Mouse (Mus musculus) embryonic fibroblast, embryonic 13.5 days (primary cell): ENCODE measurements around the gene Zpbp. TPM values are rescaled to one million over a fixed set of nuclear protein-coding genes. Genes with fewer than 3 reads are reported as not detected.

ENCODE experiments used
- H3K27ac ChIP-seq: 2 replicates; pipeline ENCODE4 v1.5.1; 2012; ENCODE audit warnings: low read length, control low read depth, inconsistent platforms; ENCODE audit not compliant: insufficient read depth
- H3K4me1 ChIP-seq: 2 replicates; pipeline ENCODE4 v1.6.1; 2011; ENCODE audit warnings: low read length; ENCODE audit not compliant: control insufficient read depth, insufficient read depth
- H3K4me3 ChIP-seq: 2 replicates; pipeline ENCODE4 v1.5.1; 2011; ENCODE audit warnings: mild to moderate bottlenecking, control low read depth, low read length; ENCODE audit not compliant: insufficient read depth
- CTCF ChIP-seq: IDR thresholded peaks from 2 replicates; pipeline ENCODE4 v1.5.1; 2011; ENCODE audit warnings: mild to moderate bottlenecking, control low read depth, low read length, moderate library complexity, borderline replicate concordance; ENCODE audit not compliant: insufficient read depth
- POLR2A ChIP-seq: IDR thresholded peaks from 2 replicates; pipeline ENCODE4 v1.6.1; 2011; ENCODE audit warnings: low read depth, mild to moderate bottlenecking, control low read depth, low read length, moderate library complexity
- polyA plus RNA-seq: library from polyadenylated mRNA; stranded (reverse); fragments of >200 nt; gene quantifications from 2 replicates; pipeline ENCODE4 v1.2.4, GENCODE M21; 2011; ENCODE audit warnings: low read depth; ENCODE audit not compliant: missing spikeins, insufficient read length

Gene Zpbp
- polyA plus RNA-seq, 1 experiment = 0.28 TPM

DNA sequence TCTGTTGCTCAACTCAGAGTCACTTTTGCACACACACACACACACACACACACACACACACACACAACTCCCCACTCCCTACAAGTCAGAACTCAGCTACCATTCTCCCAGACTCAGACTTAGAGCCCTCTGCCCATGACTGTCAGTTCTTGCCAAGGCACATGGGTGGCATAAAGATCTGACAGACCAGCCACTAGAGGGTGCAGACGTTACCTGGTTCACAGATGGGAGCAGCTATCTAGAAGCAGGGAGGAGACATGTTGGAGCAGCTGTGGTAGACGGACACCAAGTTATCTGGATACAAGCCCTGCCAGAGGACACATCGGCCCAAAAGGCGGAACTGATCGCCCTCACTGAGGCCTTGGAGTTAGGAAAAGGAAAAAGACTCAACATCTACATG is 67.5 kb downstream of the Zpbp start:
- TF ChIP-seq POLR2A (no peak), CTCF (no peak)
- H3K4me3 ChIP-seq = no peak overlapping the region
- H3K4me1 ChIP-seq = no peaks in the 10 kb centered on the region
- no peak overlapping the region for H3K27ac ChIP-seq

DNA sequence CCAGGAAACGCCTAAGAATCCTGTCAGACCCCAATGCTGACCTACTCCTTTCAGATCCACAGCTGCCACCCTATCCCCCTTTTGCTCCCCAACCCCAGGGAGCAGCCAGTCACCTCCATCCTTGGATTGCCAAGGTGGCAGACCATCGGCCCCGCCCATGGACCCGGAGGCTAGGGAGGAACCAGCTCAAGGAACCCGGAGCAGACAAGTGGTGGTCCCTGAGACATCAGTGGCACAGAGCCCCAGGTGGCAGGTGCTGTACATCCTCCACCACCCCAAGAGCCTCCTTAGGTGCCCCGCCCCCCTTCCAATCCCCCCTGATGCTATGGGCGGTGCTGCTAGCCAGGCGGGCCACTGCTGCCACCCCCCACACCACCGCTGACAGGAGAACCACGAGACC is 69.0 kb downstream of the Zpbp start:
- no peak for TF ChIP-seq CTCF
- TF ChIP-seq POLR2A = no peak
- H3K4me3 ChIP-seq = no peak overlapping the region
- H3K4me1 ChIP-seq = no peaks in the 10 kb centered on the region
- H3K27ac ChIP-seq = no peak overlapping the region

DNA sequence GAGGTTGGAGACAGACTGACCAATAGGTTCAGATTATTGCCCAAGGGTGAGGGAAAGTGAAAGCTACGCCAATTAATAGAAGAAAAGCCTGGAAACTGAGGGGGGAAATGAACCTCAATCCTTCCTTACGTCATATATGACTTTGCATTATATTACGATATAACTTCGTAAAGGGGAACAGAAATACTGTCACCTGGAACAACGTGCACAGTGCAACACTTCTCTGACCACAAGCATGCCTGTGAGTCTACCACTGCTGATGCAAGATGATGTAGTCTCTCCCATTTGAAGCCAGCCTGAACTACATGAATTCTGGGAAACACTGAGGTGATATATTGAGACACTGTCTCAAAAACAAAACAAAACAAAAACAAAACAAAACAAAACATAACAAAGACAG is 90.9 kb downstream of the Zpbp start:
- no peak for TF ChIP-seq POLR2A
- TF ChIP-seq CTCF = no peak
- Histone ChIP-seq H3K27ac (no peak overlapping the region), H3K4me1 (no peaks in the 10 kb centered on the region), H3K4me3 (no peak overlapping the region)

DNA sequence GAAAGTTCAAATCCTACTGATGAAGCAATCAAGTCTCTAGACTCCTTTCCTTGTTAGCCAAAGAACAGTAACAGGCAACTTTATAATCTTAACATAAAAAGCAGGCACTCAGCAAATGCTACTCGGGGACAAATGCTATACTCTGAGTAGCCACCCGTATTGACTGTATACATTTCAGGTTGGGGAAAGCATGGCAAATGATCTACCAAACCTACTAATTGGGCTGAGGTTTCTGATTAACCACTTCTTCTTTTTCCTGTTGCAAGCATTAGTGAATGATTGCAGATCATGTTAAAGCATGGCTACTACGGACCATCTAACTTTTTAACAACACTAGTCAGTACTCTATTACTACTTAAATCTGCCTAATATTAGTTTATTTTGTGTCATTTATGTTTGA is 178.7 kb downstream of the Zpbp start:
- Histone ChIP-seq H3K4me1 (no peaks in the 10 kb centered on the region), H3K4me3 (no peak overlapping the region), H3K27ac (no peak overlapping the region)
- TF ChIP-seq POLR2A (no peak), CTCF (no peak)

DNA sequence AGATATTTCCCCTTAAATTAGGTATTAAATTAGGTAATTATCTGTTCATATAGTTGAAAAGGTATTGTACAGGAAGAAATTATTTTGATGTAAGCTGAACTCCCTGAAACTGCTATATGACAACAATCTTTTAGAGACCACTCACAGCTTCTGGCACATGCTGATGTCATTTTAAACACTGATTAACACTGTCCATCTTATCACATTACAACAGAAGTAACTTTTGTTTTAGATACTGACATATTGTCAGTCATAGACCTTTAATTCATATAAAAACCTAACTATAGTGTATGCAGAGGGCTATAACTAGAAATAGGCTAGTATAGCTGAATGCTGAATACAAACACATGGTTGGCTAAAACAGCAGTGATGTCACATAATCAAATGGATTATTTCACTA is 182.1 kb downstream of the Zpbp start:
- Histone ChIP-seq H3K27ac (no peak overlapping the region), H3K4me1 (no peaks in the 10 kb centered on the region), H3K4me3 (no peak overlapping the region)
- TF ChIP-seq POLR2A (no peak), CTCF (no peak)

DNA sequence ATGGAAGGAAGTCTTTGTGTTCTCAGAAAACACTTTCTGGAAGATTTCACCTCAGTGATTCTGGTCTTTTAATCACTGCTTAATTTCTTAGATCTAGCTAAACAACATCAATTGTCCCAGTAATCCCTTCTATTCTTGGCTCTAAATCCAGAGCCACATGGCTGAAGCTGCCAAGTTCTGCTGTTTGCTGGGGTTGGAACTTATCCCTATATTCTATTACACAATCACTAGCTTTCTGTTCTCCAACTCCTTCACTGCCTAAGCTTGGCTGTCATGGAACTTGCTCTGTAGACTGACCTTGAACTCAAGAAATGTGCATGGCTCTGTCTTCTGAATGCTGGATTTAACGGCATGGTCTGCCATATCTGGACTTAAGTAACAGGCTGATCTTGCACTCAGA is 204.9 kb downstream of the Zpbp start:
- no peaks in the 10 kb centered on the region for H3K4me1 ChIP-seq
- no peak overlapping the region for H3K27ac ChIP-seq
- no peak overlapping the region for H3K4me3 ChIP-seq
- no peak for TF ChIP-seq CTCF
- no peak for TF ChIP-seq POLR2A

DNA sequence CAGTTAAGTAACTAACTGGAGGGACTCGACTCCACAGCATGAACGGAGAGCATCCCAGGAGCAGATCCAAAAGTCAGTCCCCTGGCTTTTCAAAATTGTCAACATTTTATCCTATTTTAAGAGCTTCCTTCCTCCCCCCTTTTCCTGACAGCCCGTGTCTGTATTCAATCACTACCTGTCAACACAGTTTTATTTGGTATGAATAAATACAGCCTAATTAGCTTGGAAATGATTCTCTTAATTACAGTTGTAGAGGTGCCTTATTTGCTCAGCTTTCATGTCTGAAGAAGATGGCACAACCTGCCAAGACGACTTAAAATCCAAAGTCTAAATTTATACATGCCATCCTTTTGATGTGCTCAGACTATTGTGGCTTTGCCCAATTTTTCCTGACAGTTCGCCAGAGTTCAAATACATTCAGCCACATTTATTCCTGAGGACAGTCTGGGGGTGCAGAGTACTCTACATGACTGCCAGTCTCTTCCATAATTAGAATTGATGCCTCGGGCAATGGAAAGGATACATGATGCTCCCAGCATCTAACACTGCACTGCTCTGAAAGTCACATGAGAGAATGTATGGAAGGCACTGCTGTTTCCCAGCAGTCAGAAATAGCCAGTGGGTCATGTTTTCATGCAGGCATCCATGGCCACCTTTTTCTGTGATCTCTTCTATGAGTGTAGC is 219.4 kb downstream of the Zpbp start:
- no peak overlapping the region for H3K27ac ChIP-seq
- no peak overlapping the region for H3K4me3 ChIP-seq
- no peaks in the 10 kb centered on the region for H3K4me1 ChIP-seq
- TF ChIP-seq CTCF (no peak), POLR2A (no peak)

DNA sequence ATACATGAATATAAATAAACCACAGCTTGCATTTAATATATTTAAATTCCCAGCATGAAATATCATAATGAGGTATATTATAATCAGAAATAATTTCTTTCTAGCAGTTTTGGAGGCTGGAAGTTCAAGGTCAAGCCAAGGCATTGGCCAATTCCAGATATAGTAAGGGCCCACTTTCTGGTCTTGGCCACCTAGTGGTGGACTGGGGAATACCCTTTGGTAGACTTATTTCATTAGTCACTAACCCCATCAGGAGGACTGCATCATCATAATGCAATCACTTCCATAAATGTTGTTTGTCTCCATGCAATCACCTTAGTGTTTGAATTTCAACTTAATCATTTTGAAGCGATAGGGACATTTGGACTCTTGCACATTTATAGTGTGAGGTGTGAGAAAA is 222.9 kb downstream of the Zpbp start:
- no peak overlapping the region for H3K27ac ChIP-seq
- no peaks in the 10 kb centered on the region for H3K4me1 ChIP-seq
- H3K4me3 ChIP-seq = no peak overlapping the region
- TF ChIP-seq CTCF = no peak
- no peak for TF ChIP-seq POLR2A

Other genes starting within 250 kb of the Zpbp start
- not detected in 2 replicates for gene Spata48, start 314 bp downstream of the Zpbp start, polyA plus RNA-seq
- 0.70 TPM in 1 of 2 replicates, not detected in the other for gene 4930512M02Rik, start 165.4 kb upstream of the Zpbp start, polyA plus RNA-seq
- gene Ikzf1, start 222.6 kb upstream of the Zpbp start, polyA plus RNA-seq = 0.10 and 0.21 TPM in 2 replicates